Mouse (Mus musculus): ENCODE results near the gene Wasf2.

The Wasf2 gene

DNA sequence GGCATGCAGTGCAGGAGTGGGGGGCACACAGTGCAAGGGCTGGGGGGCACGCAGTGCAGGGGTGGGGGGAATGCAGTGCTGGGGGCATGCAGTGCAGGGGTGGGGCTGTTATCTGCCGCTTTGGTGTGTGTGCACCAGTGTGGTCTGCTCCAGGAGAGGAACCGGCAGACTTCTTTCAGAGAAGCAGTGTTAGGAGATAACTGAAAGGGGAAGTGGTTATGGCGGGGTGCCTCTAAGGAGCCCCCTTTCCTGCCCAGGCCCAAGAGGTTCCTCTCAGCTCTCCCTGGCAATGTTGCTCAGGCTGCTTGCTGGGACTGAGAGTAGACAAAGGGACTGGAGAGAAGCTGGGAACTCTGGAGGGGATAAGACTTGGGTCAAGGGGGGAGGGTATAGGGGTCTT, 107.6 kb downstream of the Wasf2 start:
- DNase-seq (ENCODE audit: low spot score), result no peak

DNA sequence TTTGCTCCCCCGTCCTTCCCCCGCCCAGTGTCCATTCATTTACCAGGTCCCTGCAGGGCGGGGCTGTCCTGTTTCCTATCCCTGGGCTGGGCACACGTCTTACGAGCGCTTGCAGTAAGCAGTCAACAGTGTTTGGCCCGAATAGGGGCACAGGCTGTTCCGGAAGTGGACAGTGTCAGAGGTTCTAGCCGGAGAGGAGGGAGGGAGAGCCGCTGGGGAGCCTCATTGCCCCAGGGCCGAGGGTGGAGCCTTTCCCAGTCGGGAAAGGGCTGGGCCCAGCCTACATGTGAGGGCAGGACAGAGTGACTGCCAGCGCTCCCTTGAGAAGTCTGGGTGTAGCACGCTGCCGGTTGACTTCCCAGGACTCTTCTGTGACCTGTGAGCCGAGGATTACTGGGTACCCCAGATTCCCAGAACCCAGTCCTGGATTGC, 110.2 kb downstream of the Wasf2 start, which contains the start of gene Map3k6:
Gene Map3k6, plus strand, starts transcription at position 329 of the 432 bp plus-strand sequence.
- peak; percentile 57 for DNase-seq (ENCODE audit: low spot score)

DNA sequence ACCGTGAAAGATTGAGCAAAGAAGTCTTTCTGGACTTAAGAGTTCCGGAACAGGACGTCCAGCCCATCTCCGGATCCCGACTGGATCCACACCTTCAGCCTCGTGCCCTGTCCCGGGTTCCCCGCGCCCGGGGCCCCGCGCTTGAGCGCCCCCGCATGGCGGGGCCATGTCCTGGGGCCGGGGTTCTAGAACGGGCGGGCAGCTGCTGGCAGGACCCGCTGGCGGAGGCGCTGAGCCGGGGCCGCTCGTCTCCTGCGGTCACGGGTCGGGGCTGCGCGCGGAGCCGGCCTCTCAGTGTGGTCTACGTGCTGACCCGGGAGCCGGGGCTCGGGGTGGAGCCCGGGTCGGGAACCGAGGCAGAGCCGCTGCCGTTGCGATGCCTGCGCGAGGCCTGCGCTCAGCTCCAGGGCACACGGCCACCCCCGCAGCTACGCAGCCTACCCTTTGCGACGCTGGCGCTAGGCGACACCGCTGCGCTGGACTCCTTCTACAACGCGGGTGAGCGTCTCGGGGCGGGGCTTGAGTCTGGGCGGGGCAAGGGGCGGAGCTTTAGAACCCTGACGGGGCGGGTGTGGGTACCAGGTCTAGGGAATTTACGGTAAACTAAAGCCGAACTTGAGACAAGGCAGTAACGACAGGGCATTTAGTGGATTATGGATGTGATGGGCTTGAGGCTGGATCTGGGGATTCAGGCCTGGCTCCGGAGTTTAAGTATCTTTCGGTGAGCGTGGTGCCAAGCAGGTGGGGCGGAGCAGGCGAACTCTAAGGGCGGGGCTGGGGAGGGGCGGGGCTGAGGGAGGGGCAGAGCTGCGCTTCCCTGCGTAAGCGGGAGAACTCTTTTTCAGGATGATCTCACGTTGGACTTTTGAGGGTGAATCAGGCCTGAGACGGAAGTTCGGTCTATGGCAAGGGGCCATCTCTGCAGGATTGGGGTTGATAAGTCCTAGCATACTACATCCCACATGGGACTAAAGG, 110.9 kb downstream of the Wasf2 start:
- peak; percentile 95 for DNase-seq (ENCODE audit: low spot score)

DNA sequence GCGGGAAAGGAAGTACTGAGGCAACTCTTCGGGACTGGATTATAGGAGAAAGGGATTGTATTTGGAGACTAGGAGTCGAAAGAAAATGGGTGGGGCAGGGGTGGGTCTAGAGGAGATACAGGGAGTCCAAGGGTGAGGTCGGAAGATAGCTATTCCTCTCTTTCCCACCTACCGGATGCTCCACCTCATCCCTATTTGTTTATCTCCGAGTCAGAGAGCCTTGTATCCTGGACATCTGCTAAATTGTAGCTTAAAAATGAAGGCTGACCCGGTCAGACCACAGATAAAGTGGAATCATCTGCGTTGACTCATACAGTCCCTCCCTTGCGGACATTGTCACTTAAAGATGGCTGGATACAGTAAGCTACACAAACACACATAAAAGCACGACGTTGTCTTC, 111.6 kb downstream of the Wasf2 start:
- no peak for DNase-seq (ENCODE audit: low spot score)

DNA sequence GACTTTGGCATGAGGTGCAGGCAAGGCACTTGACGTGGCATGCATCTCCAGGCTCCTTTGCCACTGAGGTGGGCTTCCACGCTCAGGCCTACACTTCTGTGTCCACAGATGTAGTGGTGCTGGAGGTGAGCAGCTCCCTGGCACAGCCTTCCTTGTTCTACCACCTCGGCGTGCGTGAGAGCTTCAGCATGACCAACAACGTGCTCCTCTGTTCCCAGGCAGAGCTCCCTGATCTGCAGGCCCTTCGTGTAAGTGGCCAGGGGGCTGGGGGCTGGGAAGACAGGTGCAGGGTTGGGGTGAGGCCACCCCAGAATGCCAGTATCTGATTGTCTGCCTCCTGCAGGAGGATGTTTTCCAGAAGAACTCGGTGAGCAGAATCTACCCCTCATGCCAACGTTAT, 112.4 kb downstream of the Wasf2 start:
- DNase-seq (ENCODE audit: low spot score), result no peak

DNA sequence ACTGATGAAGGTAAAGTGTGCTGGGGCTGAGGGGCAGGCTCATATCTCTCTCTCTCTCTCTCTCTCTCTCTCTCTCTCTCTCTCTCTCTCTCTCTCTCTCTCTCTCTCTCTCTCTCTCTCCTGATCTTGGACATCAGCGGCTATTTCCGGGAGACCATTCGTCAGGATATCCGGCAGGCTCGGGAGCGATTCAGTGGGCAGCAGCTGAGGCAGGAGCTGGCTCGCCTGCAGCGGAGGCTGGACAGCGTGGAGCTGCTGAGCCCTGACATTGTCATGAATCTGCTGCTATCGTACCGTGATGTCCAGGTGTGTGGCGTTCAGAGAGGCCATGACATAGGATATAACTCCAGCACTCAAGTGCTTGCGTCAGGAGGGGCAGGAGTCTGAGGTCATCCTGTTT, 113.2 kb downstream of the Wasf2 start:
- no peak for DNase-seq (ENCODE audit: low spot score)

DNA sequence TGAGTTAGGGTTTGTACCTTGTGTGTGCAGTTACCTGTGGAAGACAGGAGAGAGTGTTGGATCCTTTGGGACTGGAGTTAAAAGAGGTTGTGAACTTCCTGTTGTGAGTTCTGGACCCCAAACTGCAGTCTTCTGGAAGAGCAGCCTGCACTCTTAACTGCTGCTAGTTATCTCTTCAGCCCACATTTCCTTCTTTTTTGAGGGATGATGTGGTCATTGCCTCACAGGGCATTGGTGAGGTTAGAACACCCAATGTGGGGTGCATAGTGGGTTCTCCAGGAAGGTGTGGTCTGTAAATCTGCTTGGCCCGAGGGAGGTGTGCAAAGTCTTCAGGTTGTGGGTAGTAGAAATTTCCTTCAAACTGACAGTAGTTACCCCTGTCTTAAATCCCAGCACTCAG, 114.0 kb downstream of the Wasf2 start:
- DNase-seq (ENCODE audit: low spot score), result no peak

DNA sequence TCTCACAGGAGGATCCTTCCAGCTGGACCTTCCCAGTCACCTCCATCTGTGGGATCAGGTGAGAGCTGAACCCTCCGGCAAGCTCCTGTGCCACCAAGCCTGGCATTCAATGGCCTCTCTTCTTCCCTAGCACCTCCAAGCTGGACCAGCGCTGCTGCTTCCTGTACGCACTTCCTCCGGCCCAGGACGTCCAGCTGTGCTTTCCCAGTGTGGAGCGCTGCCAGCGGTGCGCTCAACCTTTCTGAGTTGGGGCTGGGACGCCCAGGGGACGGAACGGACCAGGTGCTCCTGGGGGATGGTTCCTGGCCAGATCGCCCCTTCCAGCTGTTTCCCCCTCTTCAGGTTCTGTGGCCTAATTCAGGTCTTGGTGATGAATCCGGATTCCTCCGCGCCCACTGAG, 116.8 kb downstream of the Wasf2 start:
- no peak for DNase-seq (ENCODE audit: low spot score)

DNA sequence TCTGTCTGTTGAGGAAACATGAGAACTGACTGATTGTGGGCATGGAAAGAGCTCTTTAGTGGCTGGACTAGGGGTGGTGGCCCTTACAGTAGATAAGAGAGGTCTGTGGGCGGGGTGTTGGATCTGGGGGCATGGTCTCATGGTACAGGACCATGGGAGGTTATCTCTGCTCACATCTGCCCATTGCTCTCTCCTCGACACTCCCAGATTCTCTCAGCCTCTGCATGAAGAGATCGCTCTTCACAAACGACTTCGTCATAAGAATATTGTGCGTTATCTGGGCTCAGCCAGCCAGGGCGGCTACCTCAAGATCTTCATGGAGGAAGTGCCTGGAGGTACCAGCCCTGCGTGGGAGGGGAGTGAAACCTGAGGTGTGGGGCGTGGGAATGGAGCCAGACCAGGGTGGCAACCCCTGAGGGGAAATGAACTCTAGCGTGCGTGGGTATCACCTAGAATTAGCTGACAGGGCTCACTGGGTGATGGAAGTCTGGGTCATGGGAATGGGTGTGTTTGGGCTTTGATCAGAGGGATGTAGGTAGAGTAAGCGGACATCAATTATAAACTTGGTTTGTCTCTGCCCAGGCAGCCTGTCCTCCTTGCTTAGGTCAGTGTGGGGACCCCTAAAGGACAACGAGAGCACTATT, 117.6 kb downstream of the Wasf2 start:
- DNase-seq (ENCODE audit: low spot score), result no peak

Data from embryo, embryonic 10.5 days (tissue).